Mouse (Mus musculus) WW6 (cell line): ENCODE measurements at regions not wholly inside any gene's neighbourhood (a gene's known extent, or its start where the extent isn't known, plus 50 kb on each side); places are given as distances from the start of the nearest gene placed in this dataset.
"Not testable (repeated sequence)": the region's sequence is repeated elsewhere in the genome, so short reads cannot be mapped to it uniquely, and the experiment has no call there.

Experiments
- DNase-seq: peaks from one replicate; pipeline ENCODE4 v3.0.0-alpha.2; 2013; ENCODE audit warnings: low read depth, low spot score

DNA sequence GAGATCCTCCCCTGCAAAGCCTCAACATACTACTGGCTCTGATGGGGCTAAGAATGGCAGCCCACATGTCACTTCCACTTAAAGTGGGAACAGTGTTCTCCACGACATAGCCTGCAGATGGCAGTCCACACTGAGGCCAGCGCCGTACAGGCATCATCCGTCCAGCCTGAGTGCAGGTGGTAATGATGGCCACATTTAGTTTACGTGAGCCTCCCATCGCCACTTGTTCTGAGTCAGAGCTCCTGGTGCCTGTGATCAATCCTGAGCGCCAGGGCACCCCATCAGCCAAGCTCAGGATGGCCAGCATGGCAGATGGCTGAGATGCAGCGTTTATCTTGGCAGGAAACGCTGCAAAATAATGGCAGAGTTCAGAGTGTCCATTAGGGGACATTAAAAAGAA, 159.6 kb downstream of the Adgrd1 start:
- no peak for DNase-seq

DNA sequence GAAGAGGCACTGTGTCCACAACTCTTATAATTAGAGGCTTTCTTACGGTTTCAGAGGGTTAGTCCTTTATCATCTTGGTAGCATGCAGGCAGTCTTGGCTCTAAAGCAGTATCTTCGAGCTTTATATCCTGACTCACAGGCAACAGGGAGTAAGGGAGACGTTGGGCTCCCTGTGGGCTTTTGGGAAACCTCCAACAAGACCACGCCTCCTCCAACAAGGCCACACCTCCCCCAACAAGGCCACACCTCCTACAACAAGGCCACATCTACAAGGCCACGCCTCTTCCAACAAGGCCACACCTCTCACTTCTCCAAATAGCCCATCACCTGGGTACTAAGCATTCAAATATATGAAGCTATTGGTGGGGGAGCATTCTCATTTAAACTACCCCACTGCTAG, 160.7 kb downstream of the Adgrd1 start:
- DNase-seq, result no peak

DNA sequence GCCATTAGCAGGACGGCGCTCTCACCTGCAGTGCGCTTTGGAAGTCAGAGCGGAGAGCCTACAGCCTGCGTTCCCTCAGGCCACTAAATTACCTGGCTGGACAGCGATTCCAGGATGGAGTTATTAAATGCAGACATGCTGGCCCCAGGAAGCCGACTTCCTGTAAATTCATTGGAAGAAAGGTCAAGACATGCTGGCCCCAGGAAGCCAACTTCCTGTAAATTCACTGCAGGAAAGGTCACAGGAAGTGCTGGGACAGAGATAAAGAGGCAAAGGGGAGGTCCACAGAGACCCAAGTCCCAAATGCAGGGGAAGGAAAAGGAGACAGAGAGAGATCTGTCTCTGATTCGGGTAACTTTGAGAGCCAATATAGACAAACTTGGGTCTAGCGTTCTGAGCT, 164.1 kb downstream of the Adgrd1 start:
- DNase-seq, result no peak

DNA sequence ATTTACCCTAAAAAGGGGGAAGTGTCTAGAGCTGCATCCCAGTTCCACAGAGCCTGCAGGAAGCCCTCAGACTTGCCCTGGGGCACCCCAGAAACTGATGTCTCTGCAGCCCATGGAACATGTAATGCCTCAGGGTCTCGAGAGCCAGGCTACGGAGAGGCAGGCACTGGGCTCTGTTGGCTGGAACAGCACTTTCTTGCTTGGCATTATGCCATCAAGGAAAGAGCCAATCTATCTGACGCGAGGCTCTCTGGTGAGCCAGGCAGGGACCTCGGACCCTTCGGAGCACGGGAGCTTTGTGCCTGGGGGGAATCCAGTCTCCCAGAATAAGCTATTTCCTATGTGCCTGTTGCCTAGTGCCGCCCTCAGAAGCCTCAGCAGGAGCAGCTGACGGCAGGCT, 166.6 kb downstream of the Adgrd1 start:
- no peak for DNase-seq

DNA sequence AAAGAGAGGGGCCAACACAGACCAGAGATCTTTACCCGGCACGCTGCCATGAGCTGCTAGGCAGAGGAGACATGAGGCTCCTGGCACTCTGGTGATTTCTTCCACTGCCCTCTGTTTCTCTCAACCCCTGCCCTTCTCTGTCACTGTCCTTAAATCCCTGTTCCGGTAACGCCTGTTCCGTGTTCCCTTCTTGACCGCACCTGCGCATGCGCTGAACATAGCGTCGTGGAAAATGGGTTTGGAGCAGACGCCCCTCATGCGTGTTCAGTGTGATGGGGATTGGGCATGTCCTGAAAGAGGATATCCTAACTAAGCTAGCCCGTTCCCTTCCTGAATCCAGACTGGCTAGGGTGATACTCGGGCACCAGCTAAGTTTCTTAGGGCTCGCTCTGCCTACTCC, 167.8 kb downstream of the Adgrd1 start:
- DNase-seq, result no peak

DNA sequence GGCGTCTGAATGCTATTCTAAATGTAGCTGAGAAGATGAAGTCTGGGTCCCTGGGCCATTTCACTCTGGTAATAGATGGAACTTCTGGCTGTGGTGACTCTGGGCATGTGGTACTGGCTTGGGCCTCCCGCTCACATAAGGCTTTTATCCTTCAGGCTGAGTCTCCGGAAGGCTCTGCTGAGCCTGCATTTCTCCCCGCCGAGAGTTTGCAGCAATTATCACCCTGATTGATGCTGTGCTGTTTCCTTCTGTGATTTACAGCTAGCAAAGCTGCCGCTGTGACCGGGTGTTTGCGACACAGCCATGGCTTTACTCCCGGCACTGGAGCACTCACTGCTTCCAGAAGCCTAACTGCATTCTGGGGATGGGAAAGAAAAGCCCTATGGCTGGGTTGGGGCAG, 171.9 kb downstream of the Adgrd1 start:
- no peak for DNase-seq

DNA sequence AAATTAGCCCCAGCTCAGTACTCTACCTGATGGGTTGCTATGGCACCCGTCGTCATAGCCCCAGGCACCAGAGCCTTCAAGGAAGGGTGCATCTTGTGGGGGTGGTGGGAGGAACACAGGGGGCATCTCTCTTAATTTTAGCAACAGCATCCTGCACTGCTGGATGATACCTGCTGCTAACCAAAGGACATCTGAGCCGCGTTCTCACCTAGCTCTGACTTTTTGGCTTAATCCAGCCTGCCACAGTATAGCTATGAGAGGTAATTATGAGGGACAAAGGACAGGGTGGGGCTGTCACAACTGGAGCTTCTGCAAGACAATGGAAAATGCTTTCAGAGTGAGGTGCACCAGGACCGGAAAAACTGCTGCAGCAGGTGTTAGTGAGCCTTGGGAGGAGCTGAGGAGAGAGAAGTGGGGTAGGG, 173.5 kb downstream of the Adgrd1 start:
- peak; percentile 76 for DNase-seq

DNA sequence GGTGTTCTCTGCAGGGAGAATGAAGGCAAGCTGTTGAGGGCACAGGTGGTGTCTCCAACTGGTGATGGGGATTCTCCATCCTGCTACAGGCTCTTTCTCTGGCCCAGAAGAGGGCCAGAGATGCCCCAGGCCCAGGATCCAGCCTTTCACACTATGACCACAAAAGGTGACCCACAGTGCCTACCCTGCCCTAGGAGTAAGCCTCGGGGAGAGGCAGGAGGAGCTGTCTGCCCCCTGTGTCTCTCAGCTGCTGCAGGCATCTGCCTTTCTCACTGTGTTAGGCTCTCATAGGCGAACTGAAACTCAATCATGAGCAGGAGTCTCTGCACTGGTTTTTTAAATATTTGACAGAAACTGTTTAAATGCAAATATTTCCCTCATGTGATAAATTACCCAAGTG, 184.9 kb downstream of the Adgrd1 start:
- DNase-seq, result no peak

DNA sequence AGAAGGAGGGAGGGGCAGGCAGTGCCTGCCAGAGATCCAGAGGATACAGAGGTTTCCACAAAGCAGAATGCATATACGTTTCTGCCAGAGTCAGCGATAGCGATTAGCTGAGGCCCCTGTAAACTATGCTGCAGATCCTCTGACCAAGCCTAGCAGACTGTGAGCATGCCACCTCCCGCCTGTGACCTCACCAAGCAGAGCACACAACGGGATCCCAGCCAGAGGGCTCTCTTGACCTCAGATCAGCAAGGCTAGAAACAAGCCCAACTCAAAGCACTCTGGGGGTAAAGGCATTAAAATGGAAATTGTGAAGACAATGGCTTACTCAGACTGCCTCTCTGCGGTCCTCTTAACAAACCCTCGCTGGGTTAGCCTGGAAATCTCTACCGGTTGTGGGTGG, 185.6 kb downstream of the Adgrd1 start:
- DNase-seq, result no peak

DNA sequence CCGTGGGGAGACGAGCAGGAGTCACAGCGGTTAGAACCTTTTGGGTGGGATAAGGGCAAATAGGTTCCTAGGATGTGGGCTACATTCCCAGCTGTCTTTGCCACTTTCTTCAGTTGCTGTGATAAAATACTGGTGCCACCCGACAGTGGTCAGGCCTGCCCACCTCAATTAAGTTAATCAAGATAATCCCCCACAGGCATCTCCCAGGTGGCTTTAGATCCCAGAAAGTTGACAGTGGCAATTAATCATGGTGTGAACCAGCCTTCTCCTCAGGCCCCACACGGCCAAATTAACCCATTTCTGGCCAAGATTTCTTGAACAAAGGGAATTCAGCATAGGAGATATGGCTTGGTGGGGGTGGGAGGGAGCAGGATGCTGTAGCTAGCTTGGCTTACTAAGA, 186.3 kb downstream of the Adgrd1 start:
- no peak for DNase-seq

DNA sequence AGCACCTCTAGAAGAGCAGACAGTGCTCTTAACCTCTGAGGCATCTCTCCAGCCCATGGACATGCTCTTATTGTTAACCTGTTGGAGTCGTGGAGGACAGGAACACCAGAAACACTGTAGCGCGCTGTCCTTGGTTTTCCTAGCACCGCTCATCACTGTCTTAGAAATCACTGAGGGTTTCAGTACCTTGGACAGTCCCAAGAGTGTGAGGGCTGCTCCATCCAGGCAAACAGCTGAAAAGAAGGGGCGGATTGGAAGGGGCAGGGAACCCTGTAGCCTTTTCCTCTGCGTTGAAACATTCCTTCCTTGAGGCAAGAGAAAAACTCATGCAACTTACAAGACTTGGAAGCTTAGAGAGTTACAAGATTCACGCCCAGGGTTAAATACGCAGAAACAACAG, 190.9 kb downstream of the Adgrd1 start:
- no peak for DNase-seq

DNA sequence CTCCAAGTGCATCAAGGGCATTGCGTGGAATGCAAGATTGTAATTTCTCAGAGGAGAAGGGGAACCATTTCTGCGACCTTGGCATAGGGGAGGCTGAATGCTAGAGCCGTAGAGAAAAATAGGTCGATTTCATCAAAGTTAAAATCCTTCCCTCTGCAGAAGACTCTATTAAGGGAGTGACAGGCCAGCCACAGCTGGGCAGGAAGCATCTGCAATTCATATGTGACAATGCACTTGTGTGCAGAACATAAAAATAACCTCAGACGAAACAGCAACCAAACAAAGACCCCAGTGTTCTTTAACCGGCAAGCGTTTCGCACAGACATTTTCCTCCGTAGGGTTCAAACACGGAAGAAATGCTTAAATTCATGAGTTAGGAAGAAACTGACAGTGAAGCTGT, 196.3 kb downstream of the Adgrd1 start:
- DNase-seq, result not testable (repeated sequence)

DNA sequence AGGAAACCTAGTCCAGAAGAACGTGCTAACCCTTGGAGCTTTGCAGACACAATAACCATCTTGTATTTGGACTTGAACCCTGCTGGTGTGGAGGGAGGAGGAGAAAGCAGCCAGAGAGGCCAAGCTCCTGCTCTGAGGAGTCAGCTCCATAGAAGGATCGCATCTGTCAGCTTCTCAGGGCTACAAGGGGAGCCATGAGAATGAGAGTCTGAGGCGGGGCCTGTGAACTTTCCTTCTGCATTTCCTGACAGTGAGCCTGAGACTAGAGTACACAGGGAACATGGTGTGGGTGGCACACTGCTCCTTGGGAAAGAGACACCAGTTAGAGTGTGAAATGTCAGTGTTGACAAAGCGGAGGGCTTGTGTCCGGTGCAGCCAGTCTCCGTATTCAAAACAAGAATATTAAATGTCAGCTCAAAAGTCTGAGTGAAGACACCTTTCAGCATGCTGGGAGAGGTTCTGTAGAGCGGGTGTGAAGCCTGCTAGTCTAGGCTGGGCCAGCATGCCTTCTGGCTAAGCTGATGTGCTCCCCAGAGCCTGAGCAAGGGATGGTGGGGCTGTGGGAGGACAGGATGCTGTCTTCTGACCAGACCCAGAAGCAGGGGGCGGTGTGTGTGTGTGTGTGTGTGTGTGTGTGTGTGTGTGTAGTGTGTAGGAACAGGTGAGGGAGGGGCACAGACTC, 198.5 kb downstream of the Adgrd1 start:
- not testable (repeated sequence) for DNase-seq

DNA sequence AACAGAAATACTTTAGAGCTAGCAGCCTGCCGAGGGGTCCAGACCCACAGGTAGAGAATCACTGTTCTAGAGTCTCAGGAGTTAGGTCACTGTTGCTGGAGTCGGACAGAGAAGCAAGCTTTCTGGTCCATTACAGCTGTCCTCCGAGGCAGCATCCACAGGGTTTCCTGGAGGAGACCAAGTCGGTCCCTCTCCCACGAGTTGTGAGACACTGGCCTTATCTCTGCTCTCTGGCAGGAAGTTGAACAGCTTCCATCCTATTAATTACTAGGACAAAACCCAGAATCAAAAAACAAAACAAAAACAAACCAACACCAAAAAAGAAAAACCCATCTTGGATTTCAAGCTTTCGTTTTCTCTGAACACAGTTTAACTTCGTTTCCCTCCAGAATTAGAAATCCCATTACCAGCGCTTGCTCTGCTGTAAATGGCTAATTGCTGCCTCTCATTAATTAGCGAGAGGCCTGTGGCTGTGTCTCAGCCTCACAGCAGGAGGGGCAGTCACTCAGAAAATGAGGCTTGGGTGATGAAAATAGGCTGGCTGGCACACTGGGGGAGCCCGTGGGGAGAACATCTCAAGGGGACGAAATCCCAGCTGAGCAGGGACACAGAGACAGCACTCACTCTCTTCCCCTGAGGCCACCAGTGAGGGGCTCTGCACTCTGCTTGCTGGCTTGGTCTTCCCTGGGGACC, 201.3 kb downstream of the Adgrd1 start:
- no peak for DNase-seq

DNA sequence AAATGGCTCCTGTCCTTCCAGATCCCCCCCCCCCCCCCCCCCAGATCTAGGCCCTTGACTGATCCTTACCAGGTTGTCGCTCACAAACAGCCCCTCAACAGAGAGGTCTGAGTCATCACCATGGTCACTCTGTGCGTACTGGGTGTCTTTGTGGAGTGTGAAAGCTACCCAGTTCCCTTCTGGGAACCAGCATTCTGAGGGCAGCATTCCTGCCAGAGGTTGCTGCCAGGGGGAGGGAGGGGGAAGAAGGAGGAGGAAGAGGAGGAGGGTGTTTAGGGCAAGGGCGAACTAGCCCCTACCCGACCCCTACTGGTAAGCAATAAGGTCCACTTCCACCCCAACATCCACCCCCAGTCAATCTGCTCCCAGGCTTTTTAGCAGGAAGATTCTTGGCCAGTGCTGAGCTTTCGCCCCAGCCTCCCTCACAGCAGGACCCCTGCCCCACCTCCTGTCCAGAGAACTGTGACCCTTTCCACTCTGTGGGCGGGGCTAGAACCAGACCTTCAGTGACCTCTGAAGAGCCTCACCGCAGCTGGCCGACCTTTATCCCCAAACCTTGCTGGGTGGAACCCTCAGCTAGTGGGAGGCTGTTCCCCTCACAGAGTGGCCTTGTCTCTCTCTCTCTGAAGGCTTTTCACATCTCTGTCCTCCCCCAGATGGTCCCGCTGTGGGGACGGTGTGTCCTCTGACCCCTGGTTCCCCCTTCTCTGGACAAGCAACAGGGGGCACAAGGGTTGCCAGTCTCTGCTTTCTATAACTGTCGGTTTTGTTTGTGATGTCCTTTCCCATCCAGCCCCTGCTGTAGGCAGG, 202.2 kb upstream of the Sfswap start:
- DNase-seq, result no peak

DNA sequence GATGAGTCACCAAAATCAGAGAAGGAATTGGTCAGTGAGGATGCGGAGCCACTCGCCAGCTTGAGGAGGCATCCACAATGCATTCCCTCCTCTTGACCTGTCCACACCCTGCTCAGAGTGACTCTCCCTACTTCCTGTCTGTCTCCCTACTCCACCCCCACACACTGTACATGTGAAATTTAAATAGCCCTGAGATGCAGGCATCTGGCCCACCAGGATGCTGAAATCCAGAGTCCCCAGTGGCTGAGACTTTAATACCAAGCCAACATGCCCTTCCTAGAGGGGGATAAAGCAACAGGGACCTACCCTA, 201.6 kb upstream of the Sfswap start:
- no peak for DNase-seq

DNA sequence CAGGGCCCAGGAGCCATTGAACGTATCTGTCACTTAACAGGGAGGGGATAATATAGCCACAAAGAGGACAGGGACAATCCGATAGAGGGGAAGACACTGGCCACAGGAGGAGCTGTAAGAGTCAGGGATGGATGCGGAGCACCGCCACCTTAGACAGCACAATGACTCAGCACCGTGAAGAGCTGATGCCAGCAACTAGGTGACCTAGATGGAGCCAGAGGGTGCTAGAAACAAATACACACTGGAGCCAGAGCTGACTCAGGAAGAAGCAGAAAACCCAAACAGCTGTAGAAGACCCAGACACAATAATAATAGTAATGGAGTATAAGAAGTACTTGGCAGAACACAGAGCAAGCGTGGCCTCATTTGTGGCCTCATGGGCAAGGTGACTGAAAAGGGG, 200.6 kb upstream of the Sfswap start:
- DNase-seq, result no peak

DNA sequence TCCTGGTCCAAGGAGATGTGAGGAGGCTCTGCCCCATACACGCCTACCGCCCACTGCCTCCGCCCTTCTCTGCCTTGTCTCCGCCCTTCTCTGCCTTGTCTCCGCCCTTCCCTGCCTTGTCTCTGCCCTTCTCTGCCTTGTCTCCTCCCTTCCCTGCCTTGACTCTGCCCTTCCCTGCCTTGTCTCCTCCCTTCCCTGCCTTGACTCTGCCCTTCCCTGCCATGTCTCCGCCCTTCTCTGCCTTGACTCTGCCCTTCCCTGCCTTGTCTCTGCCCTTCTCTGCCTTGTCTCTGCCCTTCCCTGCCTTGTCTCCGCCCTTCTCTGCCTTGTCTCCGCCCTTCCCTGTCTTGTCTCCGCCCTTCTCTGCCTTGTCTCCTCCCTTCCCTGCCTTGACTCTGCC, 185.4 kb upstream of the Sfswap start:
- peak; percentile 67 for DNase-seq

DNA sequence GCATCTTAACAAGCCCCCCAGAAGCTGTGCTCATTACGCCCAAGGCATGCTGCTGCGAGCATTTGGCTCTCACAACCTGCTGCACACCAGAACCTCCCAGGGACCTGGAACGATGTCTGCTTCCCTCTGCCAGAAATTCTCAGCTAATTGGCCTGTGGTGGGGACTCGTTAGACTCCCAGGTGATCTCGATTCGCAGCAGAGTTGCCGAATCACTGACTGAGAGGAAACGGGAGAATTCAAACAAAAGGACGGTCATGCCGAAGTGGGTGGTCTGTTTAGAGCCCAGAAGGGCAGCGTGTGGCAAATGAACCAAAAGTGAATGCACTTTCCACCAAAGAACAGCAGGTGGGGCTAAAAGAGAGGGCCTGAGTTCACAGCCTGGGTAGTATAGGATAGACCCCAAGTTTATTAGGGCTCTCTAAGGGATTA, 169.9 kb upstream of the Sfswap start:
- no peak for DNase-seq

DNA sequence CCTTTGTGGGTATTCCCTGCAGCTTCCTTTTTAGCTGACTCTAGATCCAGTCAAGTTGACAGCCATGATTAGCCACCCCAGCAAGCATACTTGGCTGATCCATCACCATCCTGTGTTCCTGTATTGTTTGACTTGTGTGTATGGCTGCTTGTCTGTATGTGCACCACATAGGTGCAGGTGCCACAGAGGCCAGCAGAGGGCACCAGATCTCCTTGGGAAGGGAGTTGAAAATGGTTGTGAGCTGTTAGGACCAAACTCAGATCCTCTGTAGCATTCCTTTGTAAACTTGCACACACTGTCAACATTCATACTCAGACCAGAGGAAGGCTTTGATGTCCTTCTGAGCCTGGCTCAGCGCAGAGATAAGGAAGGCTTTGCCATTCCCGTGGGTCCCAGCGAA, 169.0 kb upstream of the Sfswap start:
- no peak for DNase-seq

DNA sequence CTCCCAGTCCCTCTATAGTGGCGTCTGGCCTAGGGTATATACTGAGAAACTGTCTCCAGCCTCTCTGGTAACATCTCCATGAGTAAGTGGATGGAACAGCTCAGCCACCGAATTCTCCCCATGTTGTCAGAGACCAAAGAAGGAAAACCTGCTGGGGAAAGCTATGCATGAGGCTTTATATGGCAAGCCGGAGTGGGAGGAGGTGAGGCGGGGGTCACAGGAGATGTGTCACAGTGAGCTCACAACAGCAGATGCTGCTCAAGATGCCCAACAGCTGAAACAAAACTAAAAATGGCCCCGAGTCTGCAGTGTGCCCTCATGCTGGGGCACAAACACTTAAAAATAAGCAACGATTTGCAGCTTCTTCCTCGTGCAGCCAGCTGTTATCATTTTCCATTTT, 162.5 kb upstream of the Sfswap start:
- DNase-seq, result no peak

DNA sequence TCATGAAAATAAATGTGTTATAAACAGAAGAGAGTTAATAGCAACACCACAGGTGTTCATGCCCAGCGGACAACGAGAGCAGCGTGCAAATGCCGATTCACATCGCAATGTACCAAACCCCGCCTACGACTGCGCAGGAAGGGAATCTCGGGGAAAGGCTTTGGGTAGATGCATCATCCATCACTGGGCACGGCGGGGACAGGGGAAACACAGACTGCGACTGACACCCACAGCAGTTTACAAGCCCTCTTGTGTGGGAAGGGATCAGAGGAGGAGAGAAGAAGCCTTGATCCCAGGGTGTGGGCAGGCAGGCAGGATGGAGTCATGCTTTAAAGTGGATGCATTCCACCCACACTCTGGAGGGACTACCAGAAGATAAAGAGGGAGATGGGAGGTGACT, 157.0 kb upstream of the Sfswap start:
- no peak for DNase-seq

DNA sequence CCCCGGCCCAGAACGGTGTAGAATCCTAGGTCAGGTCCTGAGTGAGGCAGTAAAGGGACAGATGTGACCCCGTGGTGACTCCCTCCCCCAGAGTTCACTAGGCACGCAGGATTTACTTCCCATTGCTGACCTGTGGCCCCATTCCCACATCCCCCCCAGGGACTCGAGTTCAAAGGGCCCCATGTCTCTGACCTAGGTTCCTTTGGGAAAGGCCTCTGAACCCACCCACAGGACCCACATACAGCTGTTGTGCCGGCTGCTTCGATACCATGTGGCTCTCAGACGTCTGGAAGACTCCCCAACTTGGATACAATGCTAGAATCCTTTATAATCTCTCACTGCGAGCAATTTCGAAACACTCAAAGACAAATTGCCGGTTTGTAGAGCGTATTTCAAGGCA, 151.0 kb upstream of the Sfswap start:
- DNase-seq, result no peak
